Comparison of ENCODE assay signal across 8 mouse cellular contexts in genomic region chr1:165609495-165610320, GRCm38 (mm10). TPM values are rescaled to one million over a fixed set of nuclear protein-coding genes. Genes with fewer than 3 reads are reported as not detected.
DNase-seq lines count a peak whose midpoint lies in the region; ATAC-seq lines count a peak whose summit lies in the region.
"Had no signal": no experiment of that assay in that cellular context is flagged by ENCODE, and none has a peak within 500 bp of the region (broad histone marks: within the 10 kb centered on the region; RNA-seq: fewer than 3 reads in every experiment).

No protein-coding gene starts in this region.

- no peak overlapping the region for H3K27ac ChIP-seq in hindbrain, embryonic 11.5 days (ENCODE audit: low read depth, low read length)

- H3K9ac ChIP-seq in hindbrain, embryonic 11.5 days (ENCODE audit: low read depth, low read length): no peak overlapping the region
- H3K9ac ChIP-seq: heart, embryonic 12.5 days had no signal

- ATAC-seq in CD4-positive, CD25-positive, alpha-beta regulatory T cell, adult 4 months: peak; percentile 81
- peak; percentile 46; the same call in 1 of the 2 replicates for ATAC-seq in hindbrain, embryonic 11.5 days (ENCODE audit: low FRiP score)
- ATAC-seq in megakaryocyte progenitor cell, adult 5-6 weeks (replicated peaks; ENCODE audit: poor library complexity): 0 out of 2 replicates have a peak, but pooled peaks have one; percentile 15

- intact Hi-C loops in gastrocnemius, postnatal 36 days (cut with DNase I): no loop called here

- H3K27me3 ChIP-seq in hindbrain, embryonic 11.5 days (ENCODE audit: control insufficient read depth, insufficient read depth, low read length): no peaks in the 10 kb centered on the region
- H3K27me3 ChIP-seq: heart, embryonic 12.5 days had no signal

- WGBS in hindbrain, embryonic 11.5 days: 60% methylated on average over 7 of the region's 7 CpGs

- peak; percentile 8 for DNase-seq in CD4-positive helper T cell, adult 2 months (ENCODE audit: low read depth, low spot score)
- DNase-seq in hindbrain, embryonic 11.5 days (ENCODE audit: low spot score): no peak
- DNase-seq in frontal cortex, postnatal 36 days (ENCODE audit: low spot score in 2 of 2): no peak
- no peak for DNase-seq in cerebellum, postnatal 14 days
- DNase-seq in gastrocnemius, postnatal 36 days: no peak

- H3K36me3 ChIP-seq in hindbrain, embryonic 11.5 days (ENCODE audit: control insufficient read depth, insufficient read depth, low read length): no peaks in the 10 kb centered on the region

- H3K4me1 ChIP-seq in hindbrain, embryonic 11.5 days (replicated peaks; ENCODE audit: control insufficient read depth, insufficient read depth, low read length): no peaks in the 10 kb centered on the region; the same call in none of the 2 replicates

- no peaks in the 10 kb centered on the region for H3K9me3 ChIP-seq in hindbrain, embryonic 11.5 days (ENCODE audit: control insufficient read depth, low read length)
- H3K9me3 ChIP-seq: heart, embryonic 12.5 days had no signal

- H3K4me3 ChIP-seq in hindbrain, embryonic 11.5 days (ENCODE audit: low read depth, low read length): no peak overlapping the region
- H3K4me3 ChIP-seq: heart, embryonic 12.5 days had no signal

- no peak overlapping the region for H3K4me2 ChIP-seq in hindbrain, embryonic 11.5 days (replicated peaks; ENCODE audit: low read depth, low read length)
- H3K4me2 ChIP-seq: heart, embryonic 12.5 days had no signal

RNA-seq across cellular contexts. Expression of gene Mpzl1, which starts 24.6 kb away (rescaled TPM):
- polyA plus RNA-seq in CD4-positive, CD25-positive, alpha-beta regulatory T cell, adult 4 months (2017; shearing (Covaris generic)): under 1 TPM; 0.15 to 0.92 TPM
- 149 and 150 TPM in 2 replicates for polyA plus RNA-seq in hindbrain, embryonic 11.5 days (2014; fragmentation: Nextera tagmentation; extraction: Ambion mirVana)
- total RNA-seq in megakaryocyte progenitor cell, adult 5-6 weeks (2015): 2.3 and 4.1 TPM in 2 replicates
- 0.33 and 0.84 TPM in 2 replicates for total RNA-seq in megakaryocyte progenitor cell, adult 5-6 weeks (2017)
- 1 to 10 TPM; 8.6 to 9.1 TPM for total RNA-seq in gastrocnemius, postnatal 36 days (2021)

Comparison
In these comparisons a context has a peak if more than half of its experiments do, and no peak if none do; other contexts are left out.
1. ATAC-seq: peak in every context shown above with its lines; median percentile 81 in CD4-positive, CD25-positive, alpha-beta regulatory T cell, adult 4 months; 46 in hindbrain, embryonic 11.5 days; 15 in megakaryocyte progenitor cell, adult 5-6 weeks.